Mouse (Mus musculus) left cerebral cortex, postnatal 25 days (tissue): ENCODE results near the gene Atpif1. TPM values are rescaled to one million over a fixed set of nuclear protein-coding genes. Genes with fewer than 3 reads are reported as not detected.
"Not testable (repeated sequence)": the region's sequence is repeated elsewhere in the genome, so short reads cannot be mapped to it uniquely, and the experiment has no call there.

Source experiments
- DNase-seq, 2 experiments: peaks; one replicate each; pipeline ENCODE4 v3.0.0; 2022; ENCODE audit warnings: low spot score in 2 of 2, mixed read lengths in 1 of 2
- intact Hi-C: fragments of 180-260 bp; cut with DNase I; formaldehyde crosslinking; loops from one replicate; pipeline ENCODE4 v1.15.1; 2025
- total RNA-seq, 2 experiments: library from RNA; stranded (reverse); gene quantifications; 2 replicates each; pipeline ENCODE4 v1.2.3; 2021

Gene Atpif1
- total RNA-seq = 100 to 1,000 TPM; 490 to 544 TPM

DNA sequence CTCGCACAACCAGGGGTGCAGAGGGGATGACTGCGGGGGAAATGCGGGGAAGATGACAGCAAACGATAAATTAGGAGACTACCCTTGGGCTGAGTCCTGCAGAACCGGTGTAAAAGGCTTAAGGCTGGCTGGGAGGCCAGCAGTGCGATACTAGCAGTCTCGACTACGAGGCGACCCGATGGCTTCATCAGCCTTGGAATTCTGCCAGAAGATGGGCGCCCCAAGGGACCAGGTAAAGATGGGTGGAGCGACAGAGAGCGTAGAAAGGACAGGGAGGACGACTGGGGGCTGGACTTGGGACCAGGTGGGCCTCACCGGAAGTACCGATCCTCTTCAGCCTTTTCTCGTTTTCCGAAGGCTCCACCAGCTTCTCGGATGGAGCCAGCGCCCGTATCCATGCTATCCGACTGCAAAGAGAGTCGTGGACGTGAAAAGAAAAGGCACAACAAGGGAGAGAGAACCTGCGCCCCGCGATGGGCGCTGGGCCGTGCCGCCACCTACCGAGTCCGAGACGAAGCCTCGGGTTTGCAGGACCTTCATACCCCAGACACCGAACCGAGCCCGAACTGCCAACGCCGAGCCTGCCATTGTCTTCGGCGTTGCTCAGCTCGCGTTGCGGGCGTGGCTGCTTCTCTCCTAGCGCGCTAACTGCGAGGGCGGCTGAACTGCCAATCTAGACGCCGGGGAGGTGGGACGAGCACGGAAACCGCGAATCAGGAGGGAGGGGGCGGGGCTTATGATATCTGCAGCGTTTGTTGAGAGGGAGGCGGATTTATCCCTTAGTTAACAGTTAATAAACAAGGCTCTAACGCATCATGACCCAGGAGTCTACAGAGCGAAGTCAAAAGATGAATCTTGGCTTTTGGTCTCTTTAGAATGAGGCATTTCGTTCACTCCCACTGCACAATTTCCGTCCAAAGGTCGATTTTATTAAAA, at the start of gene Atpif1:
Atpif1 (minus strand) TSS at position 679 of the 936 bp plus-strand sequence.
- peak; percentile 89 to 93 for DNase-seq
- intact Hi-C loops = loop anchor here (10.0 kb wide), 1 partner anchor 372 kb away; no protein-coding TSS in a partner anchor

- intact Hi-C loops = no loop called here
- no peak for DNase-seq
Measured at GRCm38 (mm10) chr4:132574809-132575347, 41.4 kb upstream of the Atpif1 start.

- intact Hi-C loops = no loop called here
- DNase-seq = no peak
Measured at GRCm38 (mm10) chr4:132573327-132573726, 39.9 kb upstream of the Atpif1 start.

DNA sequence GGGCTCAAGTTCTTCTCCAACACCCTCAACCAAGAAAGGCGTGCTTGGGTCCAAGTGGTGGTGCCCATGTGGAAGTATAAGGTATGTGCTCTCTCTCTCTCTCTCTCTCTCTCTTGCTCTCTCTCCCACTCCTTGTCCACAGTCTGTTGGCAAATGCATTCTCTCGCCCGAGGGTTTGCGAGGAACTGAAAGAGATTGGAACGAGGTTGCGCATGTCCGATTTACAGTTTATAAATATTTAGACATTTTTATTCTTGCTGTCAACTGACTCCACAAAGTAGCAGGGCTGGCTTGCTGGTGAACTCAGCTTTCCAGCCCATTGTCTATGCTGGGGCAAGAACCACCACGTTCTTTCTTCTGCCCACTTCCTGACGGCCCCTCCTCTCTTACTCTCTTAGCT, 37.7 kb upstream of the Atpif1 start:
- DNase-seq = no peak
- intact Hi-C loops = no loop called here

DNA sequence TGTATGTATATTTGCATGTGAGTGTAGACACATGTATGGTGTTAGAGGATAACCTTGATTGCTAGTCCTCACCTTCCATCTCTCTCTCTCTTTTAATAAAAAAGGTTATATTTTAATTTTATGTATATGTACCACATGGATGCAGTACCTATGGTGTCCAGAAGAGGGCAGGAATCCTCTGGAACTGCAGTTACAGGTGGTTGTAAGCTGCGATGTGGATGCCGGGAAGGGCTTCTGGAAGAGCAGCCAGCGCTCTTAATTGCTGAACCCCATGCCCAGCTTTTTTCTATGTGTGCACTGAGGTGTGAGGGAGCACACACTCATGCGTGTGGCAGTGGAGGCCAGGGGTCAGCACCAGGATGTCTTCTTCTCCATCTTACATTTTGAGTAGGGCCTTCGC, 35.7 kb upstream of the Atpif1 start:
- DNase-seq = no peak
- intact Hi-C loops = loop anchor here (5.0 kb wide), 1 partner anchor 48 kb away; no protein-coding TSS in a partner anchor

DNA sequence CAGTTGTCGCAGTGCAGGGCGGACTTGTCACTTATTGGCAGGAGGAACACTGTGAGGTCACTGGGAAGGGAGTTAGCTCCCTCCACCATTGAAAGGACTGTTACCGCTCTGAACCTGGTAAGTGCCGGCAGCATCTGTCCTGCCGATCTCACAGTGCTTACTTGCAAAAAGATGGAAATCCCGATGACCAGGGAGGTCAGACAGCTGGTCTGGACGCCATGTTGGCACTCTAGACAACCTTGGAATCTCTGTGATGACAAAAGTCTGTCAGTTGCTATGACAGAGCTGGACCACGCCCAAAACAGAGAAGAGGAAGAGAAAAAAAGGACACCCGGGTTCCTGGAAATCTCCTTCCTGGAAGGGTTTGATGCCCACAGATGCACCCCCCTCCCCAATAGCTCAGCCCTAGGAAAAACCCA, 33.9 kb upstream of the Atpif1 start:
- intact Hi-C loops = loop anchor here (5.0 kb wide), 1 partner anchor 50 kb away; no protein-coding TSS in a partner anchor
- DNase-seq = no peak

GRCm38 (mm10) chr4:132565089-132565747, 31.8 kb upstream of the Atpif1 start:
- peak in 1 of 2 experiments; percentile 51 for DNase-seq
- intact Hi-C loops = loop anchor here (5.0 kb wide), 1 partner anchor 52 kb away; no protein-coding TSS in a partner anchor

DNA sequence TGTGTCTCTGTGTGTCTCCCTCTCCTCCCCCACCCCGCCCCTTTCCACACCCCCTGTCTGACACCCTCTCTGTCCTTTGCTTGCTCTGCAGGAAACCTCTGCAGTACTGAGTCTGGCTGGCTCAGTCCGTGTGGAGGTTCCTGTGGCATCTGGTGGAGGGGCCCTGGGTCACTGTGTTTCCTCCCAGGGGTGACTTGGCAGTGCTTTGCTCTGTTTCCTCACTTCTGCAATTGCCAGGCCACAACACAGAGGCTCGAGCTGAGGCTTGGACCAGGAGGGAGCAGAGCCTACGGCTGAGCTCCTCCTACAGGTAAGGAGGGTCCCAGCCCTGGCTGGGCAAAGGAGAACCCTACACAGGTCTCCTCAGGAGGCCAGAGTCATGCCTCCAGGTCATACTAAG, 30.5 kb upstream of the Atpif1 start, which contains the start of gene Ptafr:
Ptafr (plus strand) TSS at position 103 of the 400 bp plus-strand sequence.
- no peak for DNase-seq
- intact Hi-C loops = no loop called here

GRCm38 (mm10) chr4:132563261-132563660, 29.8 kb upstream of the Atpif1 start:
- no peak for DNase-seq
- intact Hi-C loops = no loop called here

GRCm38 (mm10) chr4:132555550-132555949, 22.1 kb upstream of the Atpif1 start:
- intact Hi-C loops = not testable (repeated sequence)

GRCm38 (mm10) chr4:132554653-132555052, 21.2 kb upstream of the Atpif1 start:
- intact Hi-C loops = no loop called here
- no peak for DNase-seq

More at GRCm38 (mm10) chr4:132555550-132555949, 22.1 kb upstream of the Atpif1 start:
- not testable (repeated sequence) for DNase-seq

GRCm38 (mm10) chr4:132554221-132554620, 20.8 kb upstream of the Atpif1 start:
- intact Hi-C loops = no loop called here
- DNase-seq = no peak

- DNase-seq = peak; percentile 68 to 77
- intact Hi-C loops = loop anchor here (1.0 to 2.0 kb wide), 2 partner anchors 91 to 131 kb away; no protein-coding TSS in a partner anchor
Measured at GRCm38 (mm10) chr4:132545851-132546250, 12.4 kb upstream of the Atpif1 start.

- intact Hi-C loops = no loop called here
- peak in 1 of 2 experiments; percentile 74 for DNase-seq
Measured at GRCm38 (mm10) chr4:132542724-132543123, 9.3 kb upstream of the Atpif1 start.

DNA sequence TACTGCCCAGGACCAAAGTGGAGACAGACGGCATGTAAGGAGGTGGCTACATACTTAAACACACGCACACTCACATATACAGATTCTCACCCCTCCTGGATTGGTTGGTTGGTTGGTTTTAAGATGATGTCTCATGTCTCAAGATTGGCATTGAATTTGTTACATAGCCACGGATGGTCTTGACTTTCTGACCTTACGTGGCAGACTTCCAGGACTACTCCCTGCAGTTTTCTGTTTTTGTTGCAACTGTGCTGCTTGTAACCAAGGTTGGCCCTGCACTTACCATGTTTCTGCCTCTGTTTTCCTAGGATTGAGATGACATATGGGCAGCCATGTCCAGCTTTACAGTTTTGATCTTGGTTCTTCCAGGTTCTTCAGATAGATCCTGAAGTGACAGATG, 8.0 kb upstream of the Atpif1 start:
- no peak for DNase-seq
- intact Hi-C loops = no loop called here

- intact Hi-C loops = loop anchor here (10.0 kb wide), 1 partner anchor 365 kb away; no protein-coding TSS in a partner anchor
- peak in 1 of 2 experiments; percentile 41 for DNase-seq
Measured at GRCm38 (mm10) chr4:132539481-132539880, 6.0 kb upstream of the Atpif1 start.

GRCm38 (mm10) chr4:132535406-132536121, 2.1 kb upstream of the Atpif1 start, which contains the start of gene Dnajc8:
Dnajc8 (plus strand) TSS chr4:132535550.
- intact Hi-C loops = loop anchor here (10.0 kb wide), 1 partner anchor 369 kb away; no protein-coding TSS in a partner anchor
- DNase-seq = peak; percentile 93 to 95

DNA sequence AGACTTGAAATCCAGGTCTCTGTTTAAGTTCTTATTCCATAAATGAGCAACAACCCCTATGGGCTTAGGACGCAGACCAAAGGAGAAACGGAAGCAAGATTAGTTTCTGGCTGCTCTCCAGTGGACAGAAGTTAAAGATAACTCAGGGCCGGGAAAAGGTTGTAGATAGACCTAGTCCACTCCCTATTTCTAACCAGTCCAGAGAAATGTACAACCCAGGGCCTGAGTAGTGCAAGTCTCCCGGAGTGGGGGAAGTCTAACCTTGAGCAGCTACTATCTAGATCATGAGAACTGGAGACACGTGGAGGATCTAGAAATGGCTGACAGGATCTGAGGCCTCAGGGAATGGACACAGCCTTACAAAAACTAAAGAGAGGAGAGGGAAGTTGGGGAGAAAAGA, 963 bp downstream of the Atpif1 start:
- no peak for DNase-seq
- intact Hi-C loops = loop anchor here (10.0 kb wide), 1 partner anchor 372 kb away; no protein-coding TSS in a partner anchor
